Mouse (Mus musculus) urinary bladder, postnatal 14 days (tissue): ENCODE measurements at regions not wholly inside any gene's neighbourhood (a gene's known extent, or its start where the extent isn't known, plus 50 kb on each side); places are given as distances from the start of the nearest gene placed in this dataset.

Source experiments
- DNase-seq: peaks from one replicate; pipeline ENCODE4 v3.0.0; 2021; ENCODE audit warnings: low spot score

- no peak for DNase-seq
These were observed 146.7 kb upstream of the Rgmb start for GRCm38 (mm10) chr17:15977374-15978031.

GRCm38 (mm10) chr17:15971351-15971685, 140.5 kb upstream of the Rgmb start:
- DNase-seq: no peak

DNA sequence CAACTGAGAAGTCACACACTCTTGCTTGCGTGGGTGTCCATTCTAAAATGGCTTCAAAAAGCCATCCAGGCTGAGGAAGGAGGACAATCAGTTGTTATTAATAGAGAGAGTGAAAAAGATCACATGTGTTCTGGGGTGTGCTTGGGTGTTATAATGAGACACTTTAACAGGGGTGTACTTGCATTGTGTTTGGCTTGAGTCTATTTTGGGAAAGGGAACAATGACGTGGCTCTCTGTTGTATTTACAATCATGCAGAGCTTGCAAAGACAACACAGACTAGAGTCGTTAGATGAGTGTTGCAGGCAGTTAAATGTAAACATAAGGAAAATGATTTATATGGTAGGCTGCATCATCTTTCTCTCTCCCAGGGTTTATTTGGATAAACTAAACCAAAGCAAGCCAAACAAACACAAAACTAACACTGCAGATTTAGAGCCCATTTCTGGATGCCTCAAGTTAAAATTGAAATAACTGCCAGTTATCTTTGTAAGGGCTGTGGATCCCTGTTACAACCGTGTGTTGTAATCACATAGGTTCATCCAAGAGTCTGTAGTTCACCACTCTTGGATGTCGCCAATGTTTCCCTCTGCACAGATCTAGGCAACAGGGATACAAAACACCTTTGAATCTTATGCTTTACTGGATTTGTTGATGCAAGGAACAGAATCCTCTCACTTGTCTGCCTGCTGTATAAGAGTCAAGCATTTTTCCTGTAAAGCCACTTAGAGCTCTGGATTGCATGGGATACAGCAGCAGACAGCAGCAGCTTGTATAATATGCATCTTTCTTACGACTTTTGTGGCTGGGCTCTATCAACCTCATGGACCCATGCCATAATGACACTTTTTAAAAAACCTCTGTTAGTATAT, 139.9 kb upstream of the Rgmb start:
- DNase-seq: no peak

DNA sequence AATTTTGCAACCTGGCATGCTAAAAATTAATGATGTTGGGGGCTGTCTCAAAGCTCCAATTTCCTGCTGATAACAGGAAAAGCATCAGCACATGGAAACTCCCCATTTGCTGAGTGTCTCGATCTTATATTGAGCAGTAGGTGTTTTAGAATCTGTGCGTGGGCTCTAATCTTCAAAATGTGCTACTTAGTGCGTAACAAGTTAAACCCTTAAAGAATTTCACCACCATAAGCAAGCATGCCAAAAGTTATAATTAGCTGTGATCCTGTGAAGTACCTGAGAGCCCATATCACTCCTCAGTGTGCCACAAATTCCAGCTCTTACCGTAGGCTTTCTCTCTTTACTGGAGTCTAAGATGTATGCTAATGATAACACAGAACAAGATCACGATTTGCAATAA, 137.5 kb upstream of the Rgmb start:
- no peak for DNase-seq

DNA sequence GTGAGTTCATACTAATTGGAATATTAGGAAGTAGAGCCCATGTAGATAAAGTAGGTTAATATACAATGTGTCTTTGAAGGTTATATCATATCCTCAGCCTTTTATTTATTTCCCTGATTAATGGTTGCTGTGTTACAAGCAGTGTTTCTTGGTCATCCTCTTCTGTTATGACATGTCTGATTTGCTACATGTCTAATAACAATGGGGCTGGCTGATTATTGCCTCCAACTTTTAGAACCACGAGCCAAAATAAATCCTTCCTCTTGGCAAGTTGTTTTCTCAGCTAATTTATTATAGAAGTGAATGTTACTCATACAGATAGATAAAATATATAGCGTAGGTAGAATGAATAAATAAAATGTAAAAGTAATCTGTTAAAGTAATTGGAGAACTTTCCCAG, 124.8 kb upstream of the Rgmb start:
- no peak for DNase-seq

- no peak for DNase-seq
These were observed 120.8 kb upstream of the Rgmb start for GRCm38 (mm10) chr17:15951641-15952040.

GRCm38 (mm10) chr17:15949753-15950152, 118.9 kb upstream of the Rgmb start:
- no peak for DNase-seq

GRCm38 (mm10) chr17:15942378-15942777, 111.5 kb upstream of the Rgmb start:
- no peak for DNase-seq

- no peak for DNase-seq
These were observed 87.8 kb upstream of the Rgmb start for GRCm38 (mm10) chr17:15918609-15919008.

DNA sequence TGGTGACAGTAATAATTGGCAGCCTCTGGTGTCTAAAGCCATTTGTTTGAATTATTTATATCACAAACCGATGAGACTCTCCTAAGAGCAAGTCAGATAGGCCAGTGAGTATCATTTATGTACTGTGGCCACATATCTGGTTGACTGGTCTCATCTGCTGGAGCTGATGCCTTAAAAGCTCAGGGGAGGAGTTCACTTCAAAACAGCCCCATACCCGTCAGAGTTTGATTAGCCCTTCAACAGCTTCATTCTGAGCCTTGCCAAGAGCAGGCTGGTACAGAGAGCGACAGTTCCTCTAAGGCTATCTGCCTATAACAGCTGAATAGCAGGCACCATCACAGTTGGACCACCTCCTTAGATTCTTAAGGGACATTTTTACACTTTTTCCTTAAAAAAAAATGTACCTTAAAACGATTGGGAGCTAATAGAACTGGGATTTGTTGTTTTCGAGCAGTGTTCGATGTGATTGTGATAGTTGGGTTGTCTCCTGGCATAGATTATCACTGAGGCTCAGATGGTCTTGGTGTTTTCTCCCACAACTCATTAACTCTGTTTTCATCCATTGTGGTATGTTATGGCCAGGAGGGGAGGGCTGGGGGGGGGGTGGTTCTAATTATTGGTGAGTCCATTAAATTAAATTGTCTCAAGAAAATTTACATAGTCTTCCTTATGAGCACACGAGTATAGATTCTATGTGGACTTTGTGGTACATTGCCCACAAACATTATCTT, 68.0 kb upstream of the Rgmb start:
- no peak for DNase-seq

GRCm38 (mm10) chr17:15895968-15896367, 65.1 kb upstream of the Rgmb start:
- no peak for DNase-seq

DNA sequence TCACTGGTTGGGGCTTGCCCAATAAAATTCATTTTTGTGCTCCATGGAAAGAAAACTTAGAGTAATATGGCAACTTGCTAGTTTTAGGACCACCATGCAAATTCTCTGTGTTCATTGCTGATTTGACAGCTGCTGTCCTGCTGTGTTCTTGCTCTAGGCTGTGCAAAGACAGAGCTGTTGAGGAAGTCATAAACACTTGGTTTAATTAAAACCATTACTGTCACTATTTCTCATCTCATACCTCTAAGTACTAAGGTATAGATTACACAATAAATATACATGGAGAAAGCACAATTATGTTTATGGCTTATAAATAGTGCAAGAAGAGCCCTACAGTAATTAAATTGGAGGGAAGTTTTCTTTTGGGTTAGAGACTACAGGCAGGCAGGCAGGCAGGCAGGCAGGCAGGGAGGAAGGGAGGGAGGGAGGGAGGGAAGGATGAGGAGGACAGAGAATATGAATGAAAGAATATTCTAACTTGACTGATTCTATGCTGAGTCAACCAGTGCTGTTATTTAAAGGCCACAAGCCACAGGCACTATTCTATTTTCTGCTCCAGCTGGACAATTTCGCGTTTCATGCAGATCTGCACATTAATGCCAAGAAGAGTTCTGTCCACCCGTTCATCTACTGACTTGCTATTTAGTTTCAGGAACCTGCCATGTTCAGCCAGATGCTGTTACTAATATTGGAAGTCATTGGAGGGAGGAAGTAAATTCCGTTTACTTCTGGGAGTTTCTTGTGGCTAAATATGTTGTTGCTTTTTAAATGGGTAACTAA, 61.2 kb upstream of the Rgmb start:
- DNase-seq: no peak

- no peak for DNase-seq
These were observed 59.8 kb upstream of the Rgmb start for GRCm38 (mm10) chr17:15890595-15891140.

- no peak for DNase-seq
These were observed 52.0 kb upstream of the Rgmb start for GRCm38 (mm10) chr17:15882803-15883202.

GRCm38 (mm10) chr17:15882245-15882644, 51.4 kb upstream of the Rgmb start:
- DNase-seq: no peak
